Mouse (Mus musculus): ENCODE measurements around the gene Zfp629. TPM values are rescaled to one million over a fixed set of nuclear protein-coding genes. Genes with fewer than 3 reads are reported as not detected.
"Not testable (repeated sequence)": the region's sequence is repeated elsewhere in the genome, so short reads cannot be mapped to it uniquely, and the experiment has no call there.

The Zfp629 gene
- polyA plus RNA-seq, 1 experiment from 2014 or later, result 17.2 TPM

DNA sequence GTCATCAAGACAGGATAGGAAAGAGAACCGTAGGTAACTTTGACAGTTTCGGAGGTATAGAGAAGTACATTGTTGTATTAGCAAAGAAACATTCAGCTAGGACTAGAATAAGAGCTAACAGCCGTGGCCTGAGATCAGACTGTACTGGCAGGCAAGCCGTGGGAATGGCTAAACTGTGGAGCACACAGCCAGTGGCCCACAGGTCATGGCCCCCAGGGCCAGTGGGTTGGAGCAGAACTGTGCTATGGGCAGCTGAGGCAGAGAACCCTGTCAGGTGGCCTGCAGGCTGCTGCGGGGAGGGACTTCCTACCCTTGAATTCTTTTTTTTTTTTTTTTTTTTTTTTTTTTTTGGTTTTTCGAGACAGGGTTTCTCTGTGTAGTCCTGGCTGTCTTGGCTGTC, 33.6 kb upstream of the Zfp629 start:
- ATAC-seq (ENCODE audit: insufficient number of reproducible peaks, insufficient read depth, low FRiP score, low read depth), result no peak
- H3K9ac ChIP-seq (replicated peaks; ENCODE audit: low read depth, low read length), result no peak overlapping the region
- no peak overlapping the region for H3K4me2 ChIP-seq (replicated peaks; ENCODE audit: low read depth, low read length)
- no peaks in the 10 kb centered on the region for H3K9me3 ChIP-seq (ENCODE audit: control insufficient read depth, low read depth, low read length)
- H3K27ac ChIP-seq (ENCODE audit: low read length), result no peak overlapping the region
- no peaks in the 10 kb centered on the region for H3K36me3 ChIP-seq (ENCODE audit: control insufficient read depth, insufficient read depth, low read length)
- no peak overlapping the region for H3K4me3 ChIP-seq (ENCODE audit: low read depth, low read length)
- WGBS, result 84% methylated on average over 6 of the region's 6 CpGs
- no peaks in the 10 kb centered on the region for H3K27me3 ChIP-seq (ENCODE audit: control insufficient read depth, insufficient read depth, low read length)
- no peaks in the 10 kb centered on the region; the same call in 1 of the 2 replicates for H3K4me1 ChIP-seq (ENCODE audit: control insufficient read depth, insufficient read depth, low read length)

- Histone ChIP-seq H3K4me3 (ENCODE audit: low read depth, low read length) (no peak overlapping the region), H3K9me3 (ENCODE audit: control insufficient read depth, low read depth, low read length) (no peaks in the 10 kb centered on the region), H3K9ac (replicated peaks; ENCODE audit: low read depth, low read length) (no peak overlapping the region), H3K36me3 (ENCODE audit: control insufficient read depth, insufficient read depth, low read length) (no peaks in the 10 kb centered on the region), H3K27ac (ENCODE audit: low read length) (no peak overlapping the region), H3K4me1 (ENCODE audit: control insufficient read depth, insufficient read depth, low read length) (no peaks in the 10 kb centered on the region; the same call in 1 of the 2 replicates), H3K4me2 (replicated peaks; ENCODE audit: low read depth, low read length) (no peak overlapping the region), H3K27me3 (ENCODE audit: control insufficient read depth, insufficient read depth, low read length) (no peaks in the 10 kb centered on the region)
- WGBS, result 53% methylated on average over 4 of the region's 4 CpGs
- no peak for ATAC-seq (ENCODE audit: insufficient number of reproducible peaks, insufficient read depth, low FRiP score, low read depth)
Measured at GRCm38 (mm10) chr7:127648516-127649201, 33.1 kb upstream of the Zfp629 start.

GRCm38 (mm10) chr7:127647576-127647975, 32.0 kb upstream of the Zfp629 start:
- WGBS, result 92% methylated on average over 7 of the region's 7 CpGs
- H3K9me3 ChIP-seq (ENCODE audit: control insufficient read depth, low read depth, low read length); H3K27me3 ChIP-seq (ENCODE audit: control insufficient read depth, insufficient read depth, low read length); H3K36me3 ChIP-seq (ENCODE audit: control insufficient read depth, insufficient read depth, low read length); ATAC-seq (ENCODE audit: insufficient number of reproducible peaks, insufficient read depth, low FRiP score, low read depth); H3K9ac ChIP-seq (replicated peaks; ENCODE audit: low read depth, low read length); H3K4me1 ChIP-seq (ENCODE audit: control insufficient read depth, insufficient read depth, low read length); H3K27ac ChIP-seq (ENCODE audit: low read length); H3K4me2 ChIP-seq (replicated peaks; ENCODE audit: low read depth, low read length); H3K4me3 ChIP-seq (ENCODE audit: low read depth, low read length): not testable (repeated sequence)

DNA sequence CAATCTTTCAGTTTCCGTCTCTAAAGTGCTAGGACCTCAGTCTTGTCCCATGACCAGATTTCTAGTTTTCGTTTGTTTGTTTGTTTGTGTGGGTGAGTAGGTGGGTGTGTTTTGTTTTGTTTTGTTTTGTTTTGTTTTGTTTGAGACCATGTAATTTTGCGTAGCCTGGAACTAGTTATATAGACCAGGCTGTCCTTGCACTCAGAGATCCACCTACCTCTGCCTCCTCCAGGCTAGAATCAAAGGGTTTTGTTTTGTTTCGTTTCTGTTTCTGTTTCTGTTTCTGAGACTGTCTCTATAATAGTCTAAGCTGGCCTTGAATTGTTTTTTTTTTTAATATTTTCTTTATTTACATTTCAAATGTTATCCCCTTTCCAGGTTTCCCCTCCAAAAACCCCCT, 30.8 kb upstream of the Zfp629 start:
- no peak overlapping the region for H3K4me2 ChIP-seq (replicated peaks; ENCODE audit: low read depth, low read length)
- H3K27ac ChIP-seq (ENCODE audit: low read length), result no peak overlapping the region
- H3K4me1 ChIP-seq (ENCODE audit: control insufficient read depth, insufficient read depth, low read length), result no peaks in the 10 kb centered on the region
- no peak for ATAC-seq (ENCODE audit: insufficient number of reproducible peaks, insufficient read depth, low FRiP score, low read depth)
- no peaks in the 10 kb centered on the region for H3K9me3 ChIP-seq (ENCODE audit: control insufficient read depth, low read depth, low read length)
- H3K27me3 ChIP-seq (ENCODE audit: control insufficient read depth, insufficient read depth, low read length), result no peaks in the 10 kb centered on the region
- no peak overlapping the region for H3K9ac ChIP-seq (replicated peaks; ENCODE audit: low read depth, low read length)
- H3K36me3 ChIP-seq (ENCODE audit: control insufficient read depth, insufficient read depth, low read length), result no peaks in the 10 kb centered on the region
- WGBS, result 86% methylated on average over 4 of the region's 4 CpGs
- no peak overlapping the region for H3K4me3 ChIP-seq (ENCODE audit: low read depth, low read length)

- H3K27me3 ChIP-seq (ENCODE audit: control insufficient read depth, insufficient read depth, low read length), result no peaks in the 10 kb centered on the region
- no peak overlapping the region for H3K27ac ChIP-seq (ENCODE audit: low read length)
- no peaks in the 10 kb centered on the region for H3K4me1 ChIP-seq (ENCODE audit: control insufficient read depth, insufficient read depth, low read length)
- no peaks in the 10 kb centered on the region for H3K9me3 ChIP-seq (ENCODE audit: control insufficient read depth, low read depth, low read length)
- no peak for ATAC-seq (ENCODE audit: insufficient number of reproducible peaks, insufficient read depth, low FRiP score, low read depth)
- no peak overlapping the region for H3K9ac ChIP-seq (replicated peaks; ENCODE audit: low read depth, low read length)
- WGBS, result 66% methylated on average over 4 of the region's 4 CpGs
- H3K4me2 ChIP-seq (replicated peaks; ENCODE audit: low read depth, low read length), result no peak overlapping the region
- H3K4me3 ChIP-seq (ENCODE audit: low read depth, low read length), result no peak overlapping the region
- no peaks in the 10 kb centered on the region for H3K36me3 ChIP-seq (ENCODE audit: control insufficient read depth, insufficient read depth, low read length)
Measured at GRCm38 (mm10) chr7:127642254-127642653, 26.7 kb upstream of the Zfp629 start.

- H3K9me3 ChIP-seq (ENCODE audit: control insufficient read depth, low read depth, low read length), result no peaks in the 10 kb centered on the region
- no peaks in the 10 kb centered on the region for H3K27me3 ChIP-seq (ENCODE audit: control insufficient read depth, insufficient read depth, low read length)
- no peaks in the 10 kb centered on the region for H3K4me1 ChIP-seq (ENCODE audit: control insufficient read depth, insufficient read depth, low read length)
- H3K9ac ChIP-seq (replicated peaks; ENCODE audit: low read depth, low read length), result no peak overlapping the region
- no peak overlapping the region for H3K4me2 ChIP-seq (replicated peaks; ENCODE audit: low read depth, low read length)
- WGBS, result 48% methylated on average over 4 of the region's 4 CpGs
- no peaks in the 10 kb centered on the region for H3K36me3 ChIP-seq (ENCODE audit: control insufficient read depth, insufficient read depth, low read length)
- H3K4me3 ChIP-seq (ENCODE audit: low read depth, low read length), result no peak overlapping the region
- H3K27ac ChIP-seq (ENCODE audit: low read length), result no peak overlapping the region
- no peak for ATAC-seq (ENCODE audit: insufficient number of reproducible peaks, insufficient read depth, low FRiP score, low read depth)
Measured at GRCm38 (mm10) chr7:127641260-127641659, 25.7 kb upstream of the Zfp629 start.

DNA sequence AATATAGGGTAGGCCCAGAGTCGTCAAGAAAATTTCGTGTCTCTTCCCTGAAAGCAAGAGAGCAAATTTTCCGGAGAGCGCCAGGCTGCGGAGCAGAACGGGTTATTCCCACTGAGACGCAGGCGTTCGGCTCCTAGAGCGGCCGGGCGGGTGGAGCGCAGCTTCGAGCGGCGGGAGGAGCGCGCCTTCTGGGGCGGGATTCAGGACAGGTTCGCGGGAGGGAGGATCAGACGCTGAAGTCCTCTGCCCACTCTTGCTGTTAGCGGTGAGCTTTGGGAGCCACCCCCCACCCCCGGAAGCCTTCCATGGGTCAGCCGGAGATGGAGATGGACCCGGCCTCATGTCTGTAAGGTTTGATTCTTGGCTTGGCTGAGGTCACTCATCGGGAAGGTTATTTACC, 21.4 kb upstream of the Zfp629 start:
- no peaks in the 10 kb centered on the region for H3K27me3 ChIP-seq (ENCODE audit: control insufficient read depth, insufficient read depth, low read length)
- WGBS, result under 1% methylated on average over 27 of the region's 27 CpGs
- ATAC-seq (ENCODE audit: insufficient number of reproducible peaks, insufficient read depth, low FRiP score, low read depth), result peak; percentile 69; the same call in 1 of the 2 replicates
- no peak overlapping the region for H3K27ac ChIP-seq (ENCODE audit: low read length)
- no peaks in the 10 kb centered on the region for H3K4me1 ChIP-seq (ENCODE audit: control insufficient read depth, insufficient read depth, low read length)
- H3K4me2 ChIP-seq (replicated peaks; ENCODE audit: low read depth, low read length), result peak overlapping the region; percentile 62
- H3K36me3 ChIP-seq (ENCODE audit: control insufficient read depth, insufficient read depth, low read length), result no peaks in the 10 kb centered on the region
- peak overlapping the region; percentile 34 for H3K9ac ChIP-seq (replicated peaks; ENCODE audit: low read depth, low read length)
- no peaks in the 10 kb centered on the region for H3K9me3 ChIP-seq (ENCODE audit: control insufficient read depth, low read depth, low read length)
- H3K4me3 ChIP-seq (ENCODE audit: low read depth, low read length), result peak overlapping the region; percentile 45

DNA sequence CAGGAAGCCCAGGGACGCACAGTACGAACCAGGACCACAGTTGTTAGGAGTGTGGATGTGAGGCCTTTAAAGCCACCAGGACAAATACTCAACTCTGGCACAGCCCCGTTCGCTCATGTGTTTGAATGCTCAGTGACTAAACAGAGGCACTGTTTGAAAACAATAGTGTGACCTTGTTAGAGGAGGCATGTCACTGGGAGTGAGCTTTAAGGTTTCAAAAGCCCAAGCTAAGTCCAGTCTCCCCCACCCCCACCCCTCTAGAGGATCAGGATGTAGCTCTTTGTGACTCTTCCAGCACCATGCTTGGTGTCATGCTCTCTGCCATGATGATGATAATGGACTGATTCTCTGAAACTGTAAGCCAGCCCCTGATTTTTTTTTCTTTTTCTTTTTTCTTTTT, 15.8 kb upstream of the Zfp629 start:
- no peak overlapping the region for H3K27ac ChIP-seq (ENCODE audit: low read length)
- no peak overlapping the region for H3K4me2 ChIP-seq (replicated peaks; ENCODE audit: low read depth, low read length)
- no peak overlapping the region for H3K9ac ChIP-seq (replicated peaks; ENCODE audit: low read depth, low read length)
- no peak for ATAC-seq (ENCODE audit: insufficient number of reproducible peaks, insufficient read depth, low FRiP score, low read depth)
- no peaks in the 10 kb centered on the region for H3K36me3 ChIP-seq (ENCODE audit: control insufficient read depth, insufficient read depth, low read length)
- no peaks in the 10 kb centered on the region for H3K9me3 ChIP-seq (ENCODE audit: control insufficient read depth, low read depth, low read length)
- H3K4me1 ChIP-seq (ENCODE audit: control insufficient read depth, insufficient read depth, low read length), result no peaks in the 10 kb centered on the region
- WGBS, result 81% methylated on average over 4 of the region's 4 CpGs
- H3K27me3 ChIP-seq (ENCODE audit: control insufficient read depth, insufficient read depth, low read length), result no peaks in the 10 kb centered on the region
- no peak overlapping the region for H3K4me3 ChIP-seq (ENCODE audit: low read depth, low read length)

- no peak overlapping the region for H3K4me2 ChIP-seq (replicated peaks; ENCODE audit: low read depth, low read length)
- no peak overlapping the region for H3K9ac ChIP-seq (replicated peaks; ENCODE audit: low read depth, low read length)
- 82% methylated on average over 5 of the region's 5 CpGs for WGBS
- H3K9me3 ChIP-seq (ENCODE audit: control insufficient read depth, low read depth, low read length), result no peaks in the 10 kb centered on the region
- ATAC-seq (ENCODE audit: insufficient number of reproducible peaks, insufficient read depth, low FRiP score, low read depth), result no peak
- no peaks in the 10 kb centered on the region for H3K36me3 ChIP-seq (ENCODE audit: control insufficient read depth, insufficient read depth, low read length)
- H3K4me3 ChIP-seq (ENCODE audit: low read depth, low read length), result no peak overlapping the region
- H3K27ac ChIP-seq (ENCODE audit: low read length), result no peak overlapping the region
- H3K27me3 ChIP-seq (ENCODE audit: control insufficient read depth, insufficient read depth, low read length), result no peaks in the 10 kb centered on the region
- H3K4me1 ChIP-seq (ENCODE audit: control insufficient read depth, insufficient read depth, low read length), result no peaks in the 10 kb centered on the region
Measured at GRCm38 (mm10) chr7:127628646-127629045, 13.0 kb upstream of the Zfp629 start.

Data from stomach, embryonic 14.5 days (tissue).